Mouse (Mus musculus) kidney, adult 9 months (tissue): ENCODE measurements around the gene Eri3.

ENCODE experiments used
- DNase-seq: peaks from one replicate; pipeline ENCODE4 v3.0.0; 2022

Gene Eri3

DNA sequence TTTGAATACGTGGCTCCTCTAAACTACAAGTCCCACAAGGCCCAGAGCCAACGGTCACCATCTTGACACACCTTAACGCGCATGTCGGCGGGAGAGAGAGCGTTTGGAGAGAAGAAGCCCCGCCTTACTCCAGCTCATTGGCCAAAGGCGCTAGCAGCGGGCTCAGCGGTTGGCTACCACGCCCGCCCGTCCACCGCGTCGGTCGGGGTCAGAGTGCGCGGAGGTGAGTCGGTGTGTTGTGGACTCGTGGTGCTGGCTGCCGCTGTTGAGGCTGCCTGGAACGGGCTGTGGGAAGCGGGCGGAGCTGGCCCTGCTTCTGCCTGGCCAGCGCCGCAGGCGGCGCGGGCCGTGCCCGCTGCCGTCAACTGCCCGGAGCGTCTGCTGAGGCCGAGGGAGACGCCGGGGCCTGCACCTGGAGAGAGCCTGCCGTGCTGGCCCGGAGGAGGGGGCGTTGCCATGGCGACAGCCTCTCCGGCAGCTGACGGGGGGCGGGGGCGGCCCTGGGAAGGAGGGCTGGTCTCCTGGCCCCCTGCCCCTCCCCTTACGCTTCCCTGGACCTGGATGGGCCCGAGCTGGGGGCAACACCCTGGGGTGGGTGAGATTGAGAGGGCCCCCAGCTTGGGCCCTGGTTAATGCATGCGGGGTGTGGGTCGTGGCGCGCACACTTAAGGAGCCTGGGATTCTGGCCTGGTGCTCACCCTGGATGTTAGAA, at the start of gene Eri3:
Gene Eri3 (plus strand): TSS at position 226 of the 712 bp plus-strand sequence.
- peak; percentile 99 for DNase-seq

DNA sequence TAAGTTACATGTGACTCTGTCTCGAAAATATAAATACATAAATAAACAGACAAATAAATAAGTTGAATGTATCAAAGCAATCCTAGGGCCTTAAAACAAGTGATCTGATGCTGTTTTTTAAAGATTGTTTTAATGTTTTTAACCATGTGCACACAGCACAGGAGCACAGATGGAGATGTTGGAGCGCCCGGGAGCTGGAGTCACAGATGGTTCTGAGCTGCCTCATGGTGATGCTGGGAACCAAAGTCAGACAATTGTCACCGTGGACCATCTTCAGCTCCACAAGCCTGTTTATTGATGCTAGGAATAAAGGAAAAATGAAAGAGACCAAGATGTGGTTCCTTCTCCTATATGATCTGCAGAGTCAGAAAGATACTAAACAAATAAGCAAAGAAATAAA, 31.9 kb upstream of the Eri3 start:
- DNase-seq = no peak

DNA sequence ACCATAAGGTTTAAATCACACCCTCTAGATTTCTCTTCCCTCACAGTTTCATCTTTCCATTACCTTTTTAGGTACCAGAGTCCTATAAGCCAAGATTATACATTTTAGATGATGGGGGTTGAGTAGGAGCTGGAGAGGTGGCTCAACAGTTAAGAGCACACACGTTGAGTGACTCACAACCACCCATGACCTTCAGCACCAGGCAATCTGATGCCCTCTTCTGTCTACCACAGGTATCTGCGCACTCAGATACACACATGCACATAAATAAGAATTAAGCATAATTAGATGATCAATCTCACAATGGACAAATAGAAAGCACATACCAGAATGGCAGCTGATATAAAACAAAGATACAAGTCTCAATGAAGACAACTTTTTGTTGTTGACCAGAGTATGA, 28.8 kb upstream of the Eri3 start:
- DNase-seq = no peak

DNA sequence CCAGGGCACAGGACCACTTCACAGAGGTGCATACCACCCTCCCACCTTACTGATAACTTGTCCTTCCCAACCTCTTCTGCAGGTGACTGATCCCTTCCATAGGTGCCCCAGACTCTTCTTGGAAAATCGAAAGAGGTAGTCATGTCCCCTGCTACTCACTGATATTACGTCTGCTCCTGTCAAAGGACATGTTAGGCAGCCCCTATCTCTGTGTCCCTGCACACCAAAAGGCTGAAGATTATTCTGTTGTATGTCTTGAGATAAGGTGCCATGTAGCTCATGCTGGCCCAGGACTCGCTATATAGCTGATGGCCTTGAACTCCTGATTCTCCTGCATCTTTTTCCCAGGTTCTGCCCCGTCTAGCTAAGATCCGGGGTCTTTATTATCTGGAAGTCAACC, 24.2 kb upstream of the Eri3 start:
- DNase-seq = no peak

DNA sequence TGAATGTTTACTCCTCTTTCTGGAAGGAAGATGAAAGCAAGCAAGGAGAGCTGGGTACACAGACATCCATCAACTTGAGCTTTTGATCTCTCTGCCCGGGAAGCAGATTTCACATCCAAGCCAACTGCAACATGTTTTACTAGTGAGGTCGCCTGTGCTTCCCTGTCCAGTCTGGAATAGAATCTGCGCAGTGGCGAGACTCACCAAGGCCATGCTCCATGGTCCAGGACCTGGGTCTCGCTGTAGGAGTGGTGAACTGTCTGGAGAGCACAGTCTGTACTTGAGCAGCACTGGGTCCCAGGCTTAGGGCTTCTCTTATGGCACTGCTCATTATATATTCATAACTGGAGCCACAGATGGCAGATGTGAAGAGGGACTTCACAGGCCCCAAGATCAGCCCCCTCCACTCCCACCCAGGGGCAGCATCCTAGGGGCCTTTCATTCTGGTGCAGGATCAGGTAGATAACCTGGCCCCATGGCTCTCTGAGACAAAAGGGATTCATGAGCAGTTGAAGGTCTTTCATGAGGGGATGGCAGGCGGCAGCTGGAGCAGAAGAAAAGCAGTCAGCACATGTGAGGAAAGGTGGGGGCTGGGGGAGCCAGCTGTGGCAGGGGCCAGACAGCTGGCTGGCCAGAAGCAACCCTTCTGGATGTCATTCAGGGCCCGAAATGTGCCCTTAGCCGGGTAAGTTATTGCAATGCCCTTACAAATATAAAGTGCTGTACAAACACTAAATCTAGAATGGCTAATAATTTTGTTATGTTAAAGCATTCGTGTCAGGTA, 22.9 kb upstream of the Eri3 start:
- DNase-seq = no peak

DNA sequence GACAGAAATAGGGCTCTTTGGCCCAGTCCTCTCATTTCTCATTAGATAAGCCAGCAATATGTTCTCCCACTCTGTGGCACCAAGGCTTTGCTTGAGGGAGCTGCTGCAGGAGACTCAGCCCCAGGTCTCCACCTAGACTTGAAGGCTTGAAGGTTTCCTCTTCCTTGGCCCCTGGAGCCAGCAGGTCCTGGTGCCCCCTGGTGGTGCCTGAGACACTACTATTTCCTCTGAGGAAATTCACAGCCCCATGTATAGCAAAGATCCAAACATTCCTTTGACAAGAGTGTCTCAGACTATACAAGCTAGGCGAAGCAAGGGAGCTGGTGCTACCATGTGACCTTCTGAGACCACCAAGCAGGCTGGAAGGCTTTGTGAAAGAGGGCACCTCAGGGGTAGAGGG, 22.2 kb upstream of the Eri3 start:
- peak; percentile 52 for DNase-seq

DNA sequence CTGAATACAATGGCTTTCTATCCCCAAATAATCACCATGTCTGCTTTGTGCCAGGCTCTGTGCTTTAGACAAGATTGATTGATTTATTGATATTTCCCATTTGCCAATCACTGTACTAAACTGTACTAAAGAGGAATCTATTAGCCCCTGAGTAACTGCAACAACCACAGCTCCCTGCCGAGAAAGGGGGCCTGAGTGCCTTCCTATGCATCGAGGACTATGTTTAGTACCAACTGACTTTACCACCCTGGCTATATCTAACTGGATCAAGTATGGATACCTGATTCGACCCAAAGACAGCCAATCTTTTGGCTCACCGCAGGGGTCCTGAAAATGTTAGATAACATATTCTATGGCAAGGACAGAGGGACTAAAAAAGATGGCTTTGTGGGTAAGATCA, 20.3 kb upstream of the Eri3 start:
- DNase-seq = no peak

DNA sequence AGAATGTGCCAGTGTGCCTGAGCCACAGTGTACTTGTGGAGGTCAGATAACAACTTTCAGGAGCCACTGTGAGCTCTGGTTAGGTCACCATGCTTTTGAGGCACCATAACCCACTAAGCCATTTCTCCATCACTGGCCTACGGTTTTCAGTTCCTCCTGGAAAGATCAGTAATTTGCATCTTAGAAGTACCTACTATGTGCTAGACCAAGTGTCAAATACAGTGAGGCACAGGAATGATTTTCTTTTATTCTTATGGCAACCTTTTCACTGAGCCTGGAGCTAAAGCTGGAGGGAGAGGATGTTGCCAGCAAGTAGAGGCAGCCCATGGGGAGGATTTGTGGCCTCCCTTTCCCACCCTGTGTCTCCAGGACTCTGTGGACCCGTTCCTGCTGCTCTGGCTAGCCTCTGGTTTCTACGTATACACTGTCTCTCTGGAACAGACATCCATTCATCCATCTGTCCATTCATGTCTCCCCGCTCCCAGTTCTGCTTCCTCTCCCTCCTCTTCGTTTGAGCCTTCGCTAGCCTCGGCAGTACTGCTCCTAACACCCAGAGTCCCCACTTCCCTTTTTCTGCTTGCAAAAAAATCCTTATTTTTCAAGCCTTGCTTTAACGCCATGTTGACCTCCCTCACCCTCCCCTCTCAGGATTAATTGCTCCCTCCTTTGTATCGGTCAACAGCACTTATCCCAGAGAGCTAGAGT, 14.5 kb upstream of the Eri3 start:
- DNase-seq = no peak

DNA sequence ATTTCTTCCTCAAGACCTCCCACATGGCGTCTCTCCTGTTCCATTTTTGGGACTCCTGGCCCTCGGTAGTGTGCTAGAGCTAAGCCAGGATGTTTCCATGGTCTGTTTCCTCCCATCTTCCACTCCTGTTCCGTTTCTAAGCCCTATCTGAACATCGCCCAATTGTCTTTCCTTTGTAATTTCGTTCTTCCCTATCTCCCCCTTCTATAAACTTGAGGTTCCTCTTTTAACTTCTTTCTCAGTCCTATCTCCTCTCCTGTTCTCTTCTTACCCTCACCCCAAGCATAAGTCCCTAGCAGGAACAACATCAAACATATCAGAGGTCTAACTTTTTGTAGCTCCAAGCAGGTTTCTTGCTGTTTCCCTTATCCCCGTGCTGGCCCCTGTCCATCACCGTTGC, 13.2 kb upstream of the Eri3 start:
- no peak for DNase-seq

DNA sequence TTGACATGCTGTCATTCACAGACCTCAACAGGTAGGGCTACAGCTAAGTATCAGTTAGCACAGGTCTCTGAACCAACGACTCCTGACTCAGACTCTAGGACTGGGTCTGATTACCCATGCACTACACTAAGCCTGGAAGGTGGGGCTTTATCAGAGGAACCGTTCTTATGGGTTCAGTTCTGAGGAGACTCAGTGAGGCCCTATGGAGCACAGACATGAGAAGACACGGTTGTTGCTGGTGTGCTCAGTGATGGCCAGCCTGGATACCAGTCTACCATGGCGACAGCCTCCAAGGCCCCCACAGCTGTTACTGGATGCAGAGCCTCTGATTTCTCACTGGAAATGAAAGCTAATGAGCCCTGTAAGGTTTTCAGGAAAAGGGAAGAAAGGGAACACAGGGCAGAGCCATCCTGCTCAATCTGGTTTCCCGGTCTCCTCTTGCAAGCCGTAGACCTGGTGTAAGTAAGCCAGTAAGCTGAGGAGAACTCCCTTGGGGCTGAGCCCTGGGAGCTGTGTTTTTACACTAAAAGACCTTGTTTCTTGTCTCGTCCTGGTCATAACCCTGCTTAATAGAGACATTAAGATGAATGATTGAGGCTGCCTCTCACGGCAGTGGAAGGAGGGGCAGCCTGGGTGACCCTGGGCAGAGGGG, 10.7 kb upstream of the Eri3 start:
- DNase-seq = no peak

DNA sequence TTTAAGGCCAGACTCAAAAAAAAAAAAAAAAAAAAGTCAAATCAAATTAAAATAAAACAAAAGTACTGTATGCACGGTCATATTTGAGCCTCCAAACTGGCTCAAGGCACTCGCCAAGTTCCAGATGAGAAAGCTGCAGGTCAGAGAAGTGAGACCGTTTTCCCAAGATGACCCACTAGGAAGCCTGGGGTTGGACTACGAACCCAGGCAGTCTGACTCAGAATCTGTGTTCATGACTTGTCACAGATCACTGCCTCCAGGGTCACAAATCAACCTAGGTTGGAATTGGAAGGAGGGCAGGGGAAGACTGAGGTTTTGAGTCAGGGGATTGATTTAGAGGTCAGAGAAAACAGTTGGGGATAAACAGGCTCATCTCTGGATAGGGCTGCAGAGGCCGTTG, 9.6 kb upstream of the Eri3 start:
- DNase-seq = peak; percentile 70

DNA sequence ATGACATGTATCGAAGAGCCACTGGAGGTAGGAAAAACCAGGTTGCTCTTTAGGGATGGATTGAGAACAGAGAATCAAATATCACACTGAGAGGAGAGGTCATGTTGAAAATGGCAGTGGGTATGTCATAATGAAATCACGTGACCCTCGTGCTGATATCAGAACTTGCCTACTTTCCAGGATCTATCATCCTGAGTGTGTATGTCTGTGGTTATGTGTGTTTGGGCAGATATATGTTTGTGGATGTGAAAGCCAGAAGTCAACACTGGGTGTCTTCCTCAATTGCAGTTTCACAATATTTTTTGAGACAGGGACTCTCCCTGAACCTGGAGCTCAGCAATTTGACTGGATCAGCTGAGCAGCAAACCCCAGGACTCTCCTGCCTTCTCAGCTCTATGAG, 4.7 kb upstream of the Eri3 start:
- DNase-seq = no peak

DNA sequence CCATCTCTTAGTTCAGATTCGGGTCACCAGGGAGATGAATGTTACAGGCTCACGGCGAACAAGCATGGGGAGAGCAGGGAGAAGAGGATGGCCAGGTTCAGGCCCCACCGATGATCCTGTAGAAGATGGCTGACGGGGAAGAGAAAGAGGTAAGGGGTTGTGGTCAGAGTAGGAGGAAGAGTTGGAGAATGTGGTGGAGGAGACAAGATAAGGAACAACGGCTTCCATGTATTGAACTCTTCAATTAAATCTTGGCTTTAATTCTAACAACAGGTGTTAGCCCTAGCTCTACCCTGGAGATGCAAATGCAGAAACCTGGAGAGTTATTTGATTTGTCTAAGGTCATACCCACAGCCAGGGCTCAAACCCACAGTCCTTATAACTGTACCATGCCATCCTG, 3.5 kb upstream of the Eri3 start:
- no peak for DNase-seq

DNA sequence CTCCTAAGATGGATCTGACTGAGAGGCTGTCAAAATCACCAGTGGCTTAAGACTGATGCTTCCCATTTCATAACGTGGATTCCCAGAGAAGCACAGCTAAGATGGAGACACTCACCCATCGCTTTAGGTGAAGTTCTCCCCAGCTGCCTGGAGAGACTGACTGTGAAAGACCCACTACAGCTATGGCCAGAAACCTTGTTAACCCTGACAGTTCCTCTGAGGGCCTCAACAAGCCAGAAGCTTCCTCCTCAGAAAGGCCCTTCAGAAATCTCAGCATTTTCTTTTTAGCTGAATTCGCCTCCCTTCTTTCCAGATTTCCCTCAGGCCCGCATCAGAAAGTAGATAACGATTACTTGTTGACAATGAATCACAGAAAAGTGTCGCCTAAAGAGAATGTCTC, 589 bp upstream of the Eri3 start:
- DNase-seq = no peak

DNA sequence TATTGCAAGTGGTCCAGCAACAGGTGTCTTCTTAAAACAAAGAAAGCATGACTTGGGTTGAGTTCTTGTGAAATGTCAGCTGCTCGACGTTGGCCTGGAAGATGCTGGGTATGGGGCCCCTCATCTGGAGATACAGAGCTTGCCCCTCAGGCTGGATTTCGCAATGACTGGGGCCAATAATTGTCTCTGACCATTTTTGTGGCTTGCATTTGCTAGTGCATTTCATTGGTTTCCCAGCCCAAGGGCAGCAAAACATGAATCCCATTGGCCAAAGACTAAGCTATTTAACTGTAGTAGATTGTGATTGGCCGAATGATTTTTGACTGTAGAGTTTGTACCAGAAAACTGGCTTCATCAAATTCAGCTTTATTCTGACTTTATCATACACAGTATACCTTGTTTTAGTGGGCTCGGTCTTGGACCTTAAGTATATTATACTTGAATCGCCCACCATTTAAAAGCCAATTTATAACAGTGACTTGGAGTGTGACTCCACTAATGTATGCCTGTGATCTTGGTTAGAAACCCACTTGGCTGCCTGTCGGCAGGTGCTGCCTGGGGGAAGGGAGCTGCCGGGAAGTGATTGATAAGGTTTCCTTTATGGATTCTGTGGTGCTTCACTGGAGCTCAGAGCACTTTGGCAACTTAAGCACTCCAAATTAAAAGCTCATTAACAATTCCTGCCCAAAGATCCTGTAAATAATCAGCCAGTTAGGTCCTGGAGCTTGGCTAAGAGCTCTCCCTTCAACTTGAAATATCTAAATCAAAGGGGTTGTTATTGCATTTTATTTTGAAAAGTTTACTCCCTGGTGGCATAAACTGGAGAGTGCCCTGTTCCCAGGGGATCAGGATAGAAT, 1.2 kb downstream of the Eri3 start:
- peak; percentile 62 for DNase-seq

DNA sequence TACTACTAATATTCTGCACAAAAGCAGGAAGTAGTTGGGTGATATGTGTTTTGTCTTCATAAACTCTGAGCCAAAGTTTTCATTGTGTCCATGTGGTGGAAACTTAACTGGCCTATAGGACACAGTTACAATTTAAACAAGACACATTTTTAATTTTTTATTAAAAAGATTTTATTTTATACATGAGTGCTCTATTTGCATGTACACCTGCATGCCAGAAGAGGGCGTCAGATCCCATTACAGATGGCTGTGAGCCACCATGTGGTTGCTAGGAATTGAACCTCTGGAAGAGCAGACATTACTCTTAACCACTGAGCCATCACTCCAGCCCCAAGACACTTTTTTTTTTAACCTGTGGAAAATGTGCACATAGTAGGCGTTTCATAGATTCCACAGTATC, 5.3 kb downstream of the Eri3 start:
- no peak for DNase-seq

DNA sequence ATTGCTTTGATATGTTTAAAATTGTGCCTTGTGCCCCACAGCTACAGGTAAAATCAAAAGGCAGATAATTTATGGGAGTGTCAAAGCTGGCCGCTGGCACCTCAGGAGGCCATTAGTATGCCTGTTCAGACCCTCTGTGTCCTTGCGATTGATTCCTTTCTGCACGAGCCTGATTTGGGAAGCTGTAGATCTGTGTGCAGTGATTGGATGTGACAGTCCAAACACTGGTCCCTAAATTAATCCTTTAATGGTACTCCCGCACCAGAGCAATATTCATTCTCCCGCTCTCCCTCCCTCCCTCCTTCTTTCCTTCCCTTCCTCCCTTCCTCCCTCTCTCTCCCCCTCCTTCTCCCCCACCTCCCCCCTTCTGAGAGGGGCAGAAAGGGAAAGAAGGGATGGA, 6.2 kb downstream of the Eri3 start:
- no peak for DNase-seq

DNA sequence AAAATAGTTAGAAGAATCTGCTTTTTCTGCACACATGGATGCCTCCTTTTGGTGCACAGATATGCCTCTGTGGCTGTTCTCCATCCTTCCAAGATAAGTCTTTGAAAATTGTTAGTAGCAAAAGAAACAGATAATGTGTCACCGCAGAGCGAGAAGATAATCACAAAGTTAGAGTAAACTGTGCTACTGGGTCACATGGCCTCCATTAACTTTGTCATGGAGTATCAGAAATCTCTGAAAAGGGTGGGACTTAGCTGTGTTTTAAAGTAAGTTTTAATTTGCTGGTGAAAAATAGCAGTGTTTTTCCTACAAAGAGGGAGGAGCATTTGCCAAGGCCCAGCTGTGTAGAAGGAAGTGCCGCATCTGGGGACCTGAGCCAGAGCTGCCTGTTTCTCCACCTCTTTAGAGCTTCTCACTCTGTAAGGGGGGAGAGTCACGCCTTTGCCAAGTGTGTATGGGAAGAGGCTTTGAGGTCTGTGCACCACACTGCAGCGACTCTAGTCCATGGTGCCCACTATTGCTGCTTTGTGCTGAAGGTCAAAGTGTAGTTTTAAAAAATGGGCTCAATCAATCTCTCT, 7.0 kb downstream of the Eri3 start:
- DNase-seq = no peak

DNA sequence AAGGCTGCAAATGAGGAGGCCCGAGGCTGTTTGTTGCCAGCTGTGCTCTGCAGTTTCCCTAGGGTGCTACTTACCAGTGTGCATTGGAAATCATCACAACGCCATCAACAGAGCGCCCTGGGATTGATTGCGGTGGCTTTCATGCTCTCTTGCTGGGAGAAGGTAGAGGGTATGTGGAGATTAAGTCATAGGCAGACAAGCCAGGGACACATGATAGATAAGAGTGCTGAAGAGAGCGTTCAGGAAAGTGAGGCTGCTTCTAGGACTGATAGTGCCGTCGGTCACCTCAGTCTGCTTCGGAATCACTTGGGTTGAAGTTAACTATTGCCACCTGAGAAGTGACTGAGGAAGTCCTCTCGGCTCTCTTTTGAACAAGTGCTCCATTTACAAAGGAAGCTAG, 13.8 kb downstream of the Eri3 start:
- DNase-seq = no peak

DNA sequence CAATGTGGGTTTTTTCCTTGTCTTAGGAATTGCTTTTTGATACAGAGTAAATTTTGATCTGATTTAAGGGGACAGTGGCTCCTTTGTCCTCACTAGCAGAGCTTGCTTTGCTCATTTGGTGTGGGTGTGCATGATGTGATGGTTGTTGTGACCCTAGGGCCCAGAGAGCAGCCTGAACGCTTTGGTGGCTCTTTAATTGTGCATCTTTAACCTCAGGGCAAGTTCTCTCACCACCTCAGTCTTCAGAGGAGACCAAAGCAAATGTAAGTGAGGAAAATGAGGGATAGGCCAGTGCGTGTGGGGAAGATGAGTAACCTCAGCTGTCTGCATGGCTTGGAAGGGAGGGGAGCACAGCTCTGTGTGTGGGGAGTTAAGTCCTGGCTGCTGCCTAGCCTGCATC, 18.7 kb downstream of the Eri3 start:
- DNase-seq = no peak

DNA sequence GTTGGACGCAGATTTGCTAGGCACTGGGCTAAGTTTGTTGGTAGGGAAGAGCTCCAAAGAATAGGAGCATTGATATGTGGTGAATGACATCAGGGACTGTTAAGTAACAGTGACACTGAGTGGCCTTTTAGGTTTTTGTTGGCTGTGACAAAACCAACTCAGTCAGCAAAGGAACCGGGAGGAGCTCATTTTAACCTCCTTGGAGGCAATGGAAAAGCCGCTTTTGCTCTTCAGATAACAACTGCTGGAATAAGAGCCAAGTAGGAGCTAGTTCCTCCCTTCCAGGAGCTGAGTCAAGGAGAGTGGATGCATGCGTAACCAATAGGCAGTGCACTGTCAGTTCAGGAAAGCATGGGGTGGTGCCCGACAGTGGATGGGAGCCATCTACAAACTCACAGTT, 20.8 kb downstream of the Eri3 start:
- DNase-seq = no peak

DNA sequence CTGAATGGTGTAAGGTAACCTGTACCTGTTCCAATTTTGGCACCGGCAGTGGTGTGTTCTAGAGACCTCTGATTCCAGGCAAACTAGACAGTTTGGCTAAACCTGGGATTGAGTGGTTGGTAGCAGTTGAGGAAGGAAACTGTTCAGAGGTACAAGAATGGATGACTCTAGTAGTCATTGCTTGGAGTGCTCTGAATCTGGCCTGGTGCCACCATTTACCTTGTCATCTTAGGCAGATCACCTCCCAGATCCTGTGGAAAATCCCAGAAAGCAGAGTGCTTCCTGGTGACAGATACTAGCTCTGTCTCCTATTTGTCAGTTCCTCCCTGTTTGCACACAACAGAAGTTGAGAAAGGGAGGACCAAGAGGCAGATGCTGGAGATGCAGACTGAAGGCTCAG, 27.4 kb downstream of the Eri3 start:
- DNase-seq = peak; percentile 28
